Mouse (Mus musculus) ES-E14 (cell line): Measurements from ENCODE around the gene Ttc3.

Experiments
- CHD2 ChIP-seq: IDR thresholded peaks from 2 replicates; pipeline ENCODE4 v1.6.1; 2014; ENCODE audit warnings: mild to moderate bottlenecking, low read depth, low read length, inconsistent platforms
- HCFC1 ChIP-seq: IDR thresholded peaks from 2 replicates; pipeline ENCODE4 v1.6.1; 2012; ENCODE audit warnings: low read length, inconsistent platforms, borderline replicate concordance; ENCODE audit not compliant: insufficient read depth
- MAFK ChIP-seq: IDR thresholded peaks from 2 replicates; pipeline ENCODE4 v1.6.1; 2014; ENCODE audit warnings: mild to moderate bottlenecking, low read depth, low read length, inconsistent platforms; ENCODE audit not compliant: insufficient read depth
- ZC3H11A ChIP-seq: IDR thresholded peaks from 2 replicates; pipeline ENCODE4 v1.6.1; 2012; ENCODE audit warnings: low read depth, mild to moderate bottlenecking, inconsistent platforms, low read length, borderline replicate concordance
- ZNF384 ChIP-seq: IDR thresholded peaks from 2 replicates; pipeline ENCODE4 v1.6.1; 2012; ENCODE audit warnings: low read depth, low read length, inconsistent platforms

DNA sequence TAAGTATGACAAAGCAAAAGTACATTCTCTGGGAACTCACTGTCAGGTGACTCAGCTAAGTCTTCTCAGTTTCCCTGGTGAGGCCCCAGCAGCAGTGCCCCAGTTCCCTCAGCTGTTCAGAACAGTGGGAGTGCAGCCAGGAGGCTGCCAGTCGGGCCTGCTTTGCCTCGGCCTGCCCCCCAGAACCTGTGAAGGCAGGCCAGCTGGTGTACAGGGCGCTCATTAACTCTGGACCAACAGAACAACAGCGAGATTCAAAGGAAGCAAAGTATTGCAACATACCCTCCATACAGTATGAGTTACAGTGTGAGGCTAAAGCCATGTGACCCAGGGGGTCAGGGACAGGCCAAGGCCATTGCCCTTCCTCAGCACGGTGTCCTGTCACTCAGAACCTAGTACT, 127.5 kb downstream of the Ttc3 start:
- no peak for TF ChIP-seq ZC3H11A
- TF ChIP-seq HCFC1 = no peak
- TF ChIP-seq MAFK = no peak
- TF ChIP-seq CHD2 = no peak
- TF ChIP-seq ZNF384 = no peak
